Mouse (Mus musculus): Measurements from ENCODE around the gene Chp2. TPM values are rescaled to one million over a fixed set of nuclear protein-coding genes. Genes with fewer than 3 reads are reported as not detected.
"Not testable (repeated sequence)": the region's sequence is repeated elsewhere in the genome, so short reads cannot be mapped to it uniquely, and the experiment has no call there.

Chp2 gene
- polyA plus RNA-seq, 1 experiment from 2014 or later = not detected

GRCm38 (mm10) chr7:122229916-122230315 is 10.6 kb downstream of the Chp2 start:
- Histone ChIP-seq H3K4me3 (ENCODE audit: low read depth, low read length) (no peak overlapping the region), H3K27me3 (replicated peaks; ENCODE audit: control insufficient read depth, insufficient read depth, low read length) (no peaks in the 10 kb centered on the region), H3K9ac (ENCODE audit: low read depth, low read length) (no peak overlapping the region), H3K4me2 (no peak overlapping the region), H3K27ac (ENCODE audit: low read depth, low read length) (no peak overlapping the region), H3K4me1 (replicated peaks; ENCODE audit: control insufficient read depth, insufficient read depth, low read length) (no peaks in the 10 kb centered on the region), H3K9me3 (ENCODE audit: control insufficient read depth, low read length) (no peaks in the 10 kb centered on the region), H3K36me3 (ENCODE audit: control insufficient read depth, insufficient read depth, low read length) (no peaks in the 10 kb centered on the region)
- ATAC-seq (replicated peaks; ENCODE audit: low FRiP score) (no peak), DNase-seq (ENCODE audit: low spot score) (no peak)
- WGBS = 61% methylated on average over 4 of the region's 4 CpGs

- no peak overlapping the region for H3K4me2 ChIP-seq
- H3K4me3 ChIP-seq (ENCODE audit: low read depth, low read length) = no peak overlapping the region
- H3K36me3 ChIP-seq (ENCODE audit: control insufficient read depth, insufficient read depth, low read length) = no peaks in the 10 kb centered on the region
- ATAC-seq (replicated peaks; ENCODE audit: low FRiP score) (no peak), DNase-seq (ENCODE audit: low spot score) (no peak)
- no peaks in the 10 kb centered on the region for H3K9me3 ChIP-seq (ENCODE audit: control insufficient read depth, low read length)
- no peaks in the 10 kb centered on the region for H3K4me1 ChIP-seq (replicated peaks; ENCODE audit: control insufficient read depth, insufficient read depth, low read length)
- no peak overlapping the region for H3K27ac ChIP-seq (ENCODE audit: low read depth, low read length)
- H3K27me3 ChIP-seq (replicated peaks; ENCODE audit: control insufficient read depth, insufficient read depth, low read length) = no peaks in the 10 kb centered on the region
- no peak overlapping the region for H3K9ac ChIP-seq (ENCODE audit: low read depth, low read length)
- 78% methylated on average over 4 of the region's 4 CpGs for WGBS
These were observed 11.6 kb downstream of the Chp2 start for GRCm38 (mm10) chr7:122230866-122231265.

- no peaks in the 10 kb centered on the region for H3K27me3 ChIP-seq (replicated peaks; ENCODE audit: control insufficient read depth, insufficient read depth, low read length)
- no peak overlapping the region for H3K27ac ChIP-seq (ENCODE audit: low read depth, low read length)
- 84% methylated on average over 2 of the region's 2 CpGs for WGBS
- ATAC-seq (replicated peaks; ENCODE audit: low FRiP score) (no peak), DNase-seq (ENCODE audit: low spot score) (no peak)
- H3K4me3 ChIP-seq (ENCODE audit: low read depth, low read length) = no peak overlapping the region
- H3K9ac ChIP-seq (ENCODE audit: low read depth, low read length) = no peak overlapping the region
- no peaks in the 10 kb centered on the region for H3K9me3 ChIP-seq (ENCODE audit: control insufficient read depth, low read length)
- no peak overlapping the region for H3K4me2 ChIP-seq
- no peaks in the 10 kb centered on the region for H3K36me3 ChIP-seq (ENCODE audit: control insufficient read depth, insufficient read depth, low read length)
- no peaks in the 10 kb centered on the region for H3K4me1 ChIP-seq (replicated peaks; ENCODE audit: control insufficient read depth, insufficient read depth, low read length)
These were observed 19.6 kb downstream of the Chp2 start for GRCm38 (mm10) chr7:122238939-122239338.

GRCm38 (mm10) chr7:122240413-122241119 is 21.3 kb downstream of the Chp2 start:
- Histone ChIP-seq H3K9me3 (ENCODE audit: control insufficient read depth, low read length) (no peaks in the 10 kb centered on the region), H3K9ac (ENCODE audit: low read depth, low read length) (no peak overlapping the region), H3K27me3 (replicated peaks; ENCODE audit: control insufficient read depth, insufficient read depth, low read length) (no peaks in the 10 kb centered on the region), H3K4me3 (ENCODE audit: low read depth, low read length) (no peak overlapping the region), H3K4me1 (replicated peaks; ENCODE audit: control insufficient read depth, insufficient read depth, low read length) (no peaks in the 10 kb centered on the region), H3K4me2 (no peak overlapping the region), H3K36me3 (ENCODE audit: control insufficient read depth, insufficient read depth, low read length) (no peaks in the 10 kb centered on the region), H3K27ac (ENCODE audit: low read depth, low read length) (no peak overlapping the region)
- DNase-seq (ENCODE audit: low spot score) (no peak), ATAC-seq (replicated peaks; ENCODE audit: low FRiP score) (no peak)
- 71% methylated on average over 6 of the region's 6 CpGs for WGBS

GRCm38 (mm10) chr7:122242260-122242659 is 23.0 kb downstream of the Chp2 start:
- DNase-seq (ENCODE audit: low spot score) (no peak), ATAC-seq (replicated peaks; ENCODE audit: low FRiP score) (no peak)
- H3K9me3 ChIP-seq (ENCODE audit: control insufficient read depth, low read length) = no peaks in the 10 kb centered on the region
- H3K4me1 ChIP-seq (replicated peaks; ENCODE audit: control insufficient read depth, insufficient read depth, low read length) = no peaks in the 10 kb centered on the region
- H3K9ac ChIP-seq (ENCODE audit: low read depth, low read length) = no peak overlapping the region
- H3K4me2 ChIP-seq = no peak overlapping the region
- H3K27ac ChIP-seq (ENCODE audit: low read depth, low read length) = no peak overlapping the region
- H3K36me3 ChIP-seq (ENCODE audit: control insufficient read depth, insufficient read depth, low read length) = no peaks in the 10 kb centered on the region
- 58% methylated on average over 1 of the region's 1 CpGs for WGBS
- no peak overlapping the region for H3K4me3 ChIP-seq (ENCODE audit: low read depth, low read length)
- H3K27me3 ChIP-seq (replicated peaks; ENCODE audit: control insufficient read depth, insufficient read depth, low read length) = no peaks in the 10 kb centered on the region

- H3K36me3 ChIP-seq (ENCODE audit: control insufficient read depth, insufficient read depth, low read length); H3K9me3 ChIP-seq (ENCODE audit: control insufficient read depth, low read length); DNase-seq (ENCODE audit: low spot score); ATAC-seq (replicated peaks; ENCODE audit: low FRiP score); H3K9ac ChIP-seq (ENCODE audit: low read depth, low read length); H3K4me1 ChIP-seq (replicated peaks; ENCODE audit: control insufficient read depth, insufficient read depth, low read length); H3K4me3 ChIP-seq (ENCODE audit: low read depth, low read length); H3K27me3 ChIP-seq (replicated peaks; ENCODE audit: control insufficient read depth, insufficient read depth, low read length); H3K27ac ChIP-seq (ENCODE audit: low read depth, low read length); H3K4me2 ChIP-seq: not testable (repeated sequence)
These were observed 23.4 kb downstream of the Chp2 start for GRCm38 (mm10) chr7:122242744-122243143.

GRCm38 (mm10) chr7:122244166-122244565 is 24.9 kb downstream of the Chp2 start:
- 61% methylated on average over 7 of the region's 7 CpGs for WGBS
- DNase-seq (ENCODE audit: low spot score) (no peak), ATAC-seq (replicated peaks; ENCODE audit: low FRiP score) (no peak)

GRCm38 (mm10) chr7:122244584-122244983 is 25.3 kb downstream of the Chp2 start:
- H3K36me3 ChIP-seq (ENCODE audit: control insufficient read depth, insufficient read depth, low read length) = no peaks in the 10 kb centered on the region
- H3K27me3 ChIP-seq (replicated peaks; ENCODE audit: control insufficient read depth, insufficient read depth, low read length) = no peaks in the 10 kb centered on the region
- DNase-seq (ENCODE audit: low spot score) = no peak
- 64% methylated on average over 8 of the region's 8 CpGs for WGBS
- H3K4me2 ChIP-seq = no peak overlapping the region
- ATAC-seq (replicated peaks; ENCODE audit: low FRiP score) = no peak
- H3K27ac ChIP-seq (ENCODE audit: low read depth, low read length) = no peak overlapping the region
- no peak overlapping the region for H3K4me3 ChIP-seq (ENCODE audit: low read depth, low read length)
- no peak overlapping the region for H3K9ac ChIP-seq (ENCODE audit: low read depth, low read length)
- no peaks in the 10 kb centered on the region for H3K4me1 ChIP-seq (replicated peaks; ENCODE audit: control insufficient read depth, insufficient read depth, low read length)
- H3K9me3 ChIP-seq (ENCODE audit: control insufficient read depth, low read length) = no peaks in the 10 kb centered on the region

More at GRCm38 (mm10) chr7:122244166-122244565, 24.9 kb downstream of the Chp2 start:
- no peaks in the 10 kb centered on the region for H3K9me3 ChIP-seq (ENCODE audit: control insufficient read depth, low read length)
- H3K4me3 ChIP-seq (ENCODE audit: low read depth, low read length) = no peak overlapping the region
- no peaks in the 10 kb centered on the region for H3K4me1 ChIP-seq (replicated peaks; ENCODE audit: control insufficient read depth, insufficient read depth, low read length)
- H3K9ac ChIP-seq (ENCODE audit: low read depth, low read length) = no peak overlapping the region
- no peak overlapping the region for H3K4me2 ChIP-seq
- no peaks in the 10 kb centered on the region for H3K36me3 ChIP-seq (ENCODE audit: control insufficient read depth, insufficient read depth, low read length)
- H3K27me3 ChIP-seq (replicated peaks; ENCODE audit: control insufficient read depth, insufficient read depth, low read length) = no peaks in the 10 kb centered on the region
- H3K27ac ChIP-seq (ENCODE audit: low read depth, low read length) = no peak overlapping the region

- Histone ChIP-seq H3K36me3 (ENCODE audit: control insufficient read depth, insufficient read depth, low read length) (no peaks in the 10 kb centered on the region), H3K4me2 (no peak overlapping the region), H3K27me3 (replicated peaks; ENCODE audit: control insufficient read depth, insufficient read depth, low read length) (no peaks in the 10 kb centered on the region), H3K9ac (ENCODE audit: low read depth, low read length) (no peak overlapping the region), H3K27ac (ENCODE audit: low read depth, low read length) (no peak overlapping the region), H3K9me3 (ENCODE audit: control insufficient read depth, low read length) (no peaks in the 10 kb centered on the region), H3K4me1 (replicated peaks; ENCODE audit: control insufficient read depth, insufficient read depth, low read length) (no peaks in the 10 kb centered on the region), H3K4me3 (ENCODE audit: low read depth, low read length) (no peak overlapping the region)
- DNase-seq (ENCODE audit: low spot score) (no peak), ATAC-seq (replicated peaks; ENCODE audit: low FRiP score) (no peak)
- WGBS = 61% methylated on average over 5 of the region's 5 CpGs
These were observed 26.7 kb downstream of the Chp2 start for GRCm38 (mm10) chr7:122245976-122246375.
